Mouse (Mus musculus) neural tube, embryonic 11.5 days (tissue): ENCODE measurements at regions not wholly inside any gene's neighbourhood (a gene's known extent, or its start where the extent isn't known, plus 50 kb on each side); places are given as distances from the start of the nearest gene placed in this dataset.

Source experiments
- ATAC-seq: fragments of 200-750 bp; cut with Nextera tagmentation; 2 replicates; pipeline ENCODE4 v1.8.0; 2017; ENCODE audit warnings: moderate number of reproducible peaks, mild to moderate bottlenecking, moderate TSS enrichment, moderate library complexity; ENCODE audit not compliant: insufficient read depth, low FRiP score, low TSS enrichment
- DNase-seq: peaks from one replicate; pipeline ENCODE4 v3.0.0-alpha.2; 2015; ENCODE audit warnings: low spot score
- H3K27ac ChIP-seq: fragments of 300-500 bp; sonication (generic); 2 replicates; pipeline ENCODE4 v1.5.1; 2014; ENCODE audit warnings: low read depth, mild to moderate bottlenecking, low read length
- H3K27me3 ChIP-seq: fragments of 300-500 bp; sonication (generic); 2 replicates; pipeline ENCODE4 v1.6.1; 2014; ENCODE audit warnings: mild to moderate bottlenecking, low read length, mixed read lengths; ENCODE audit not compliant: control insufficient read depth, insufficient read depth
- H3K36me3 ChIP-seq: fragments of 300-500 bp; sonication (generic); 2 replicates; pipeline ENCODE4 v1.6.1; 2014; ENCODE audit warnings: mild to moderate bottlenecking, low read length, moderate library complexity, mixed read lengths; ENCODE audit not compliant: control insufficient read depth, insufficient read depth
- H3K4me1 ChIP-seq: fragments of 300-500 bp; sonication (generic); 2 replicates; pipeline ENCODE4 v1.6.1; 2014; ENCODE audit warnings: low read length, mixed read lengths; ENCODE audit not compliant: control insufficient read depth, insufficient read depth
- H3K4me2 ChIP-seq: fragments of 300-500 bp; sonication (generic); 2 replicates; pipeline ENCODE4 v1.6.1; 2014; ENCODE audit warnings: low read depth, mild to moderate bottlenecking, moderate library complexity
- H3K4me3 ChIP-seq: fragments of 300-500 bp; sonication (generic); 2 replicates; pipeline ENCODE4 v1.5.1; 2014; ENCODE audit warnings: low read depth, low read length
- H3K9ac ChIP-seq: fragments of 300-500 bp; sonication (generic); 2 replicates; pipeline ENCODE4 v1.6.1; 2014; ENCODE audit warnings: mild to moderate bottlenecking, low read length
- H3K9me3 ChIP-seq: fragments of 300-500 bp; sonication (generic); 2 replicates; pipeline ENCODE4 v1.6.1; 2016; ENCODE audit warnings: low read length; ENCODE audit not compliant: control insufficient read depth
- WGBS: fragments of 180-500 bp; shearing (Covaris S2); extraction: QIAGEN DNeasy Blood & Tissue Kit; methylation state at CpG from one replicate; pipeline ENCODE4 v1.1.7; 2014; 5-methylcytosine and 5-hydroxymethylcytosine counted together

DNA sequence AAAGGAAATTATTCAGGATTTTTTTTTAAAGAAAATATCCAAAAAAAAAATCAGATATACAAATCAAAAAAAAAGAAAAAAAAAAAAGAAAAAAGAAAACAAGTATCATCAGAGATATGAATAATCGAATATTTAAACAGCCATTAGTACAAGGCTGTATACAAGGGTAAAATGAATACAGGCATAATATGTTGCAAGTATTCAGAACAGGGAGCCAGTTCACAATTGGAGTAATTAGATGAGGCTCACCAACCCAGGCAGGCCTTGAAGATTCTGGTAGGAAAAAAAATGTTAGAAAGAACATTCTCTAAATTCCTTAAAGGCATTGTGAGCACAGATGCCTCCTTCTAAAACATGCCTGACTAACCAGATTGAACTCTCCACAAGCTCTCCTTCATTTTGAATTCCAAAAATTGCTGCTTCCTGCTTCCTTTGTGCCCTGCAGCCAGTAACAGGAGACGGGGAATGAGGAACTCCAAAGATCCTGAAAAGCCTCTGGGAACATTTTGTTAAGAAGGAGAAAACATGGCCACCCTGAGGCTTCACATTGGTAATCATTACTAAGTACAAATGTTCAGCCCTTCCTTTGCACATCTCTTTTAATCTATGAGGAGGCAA, 590.6 kb upstream of the Diaph2 start:
- ATAC-seq: peak; percentile 61
- 47% methylated on average over 2 of the region's 2 CpGs for WGBS
- Histone ChIP-seq H3K4me1 (no peaks in the 10 kb centered on the region), H3K9ac (no peak overlapping the region), H3K27ac (no peak overlapping the region), H3K36me3 (no peaks in the 10 kb centered on the region), H3K9me3 (no peaks in the 10 kb centered on the region), H3K4me2 (no peak overlapping the region), H3K27me3 (no peaks in the 10 kb centered on the region), H3K4me3 (no peak overlapping the region)
- DNase-seq: peak; percentile 24
